Mouse (Mus musculus) heart, embryonic 11.5 days (tissue): Measurements from ENCODE around the gene Gpr83. TPM values are rescaled to one million over a fixed set of nuclear protein-coding genes. Genes with fewer than 3 reads are reported as not detected.
"Not testable (repeated sequence)": the region's sequence is repeated elsewhere in the genome, so short reads cannot be mapped to it uniquely, and the experiment has no call there.

Source experiments
- ATAC-seq: fragments of 200-750 bp; cut with Nextera tagmentation; replicated peaks from 2 replicates; pipeline ENCODE4 v1.8.0; 2017; ENCODE audit warnings: moderate library complexity; ENCODE audit not compliant: insufficient number of reproducible peaks, low FRiP score, low TSS enrichment
- H3K27ac ChIP-seq: fragments of 300-500 bp; sonication (generic); 2 replicates; pipeline ENCODE4 v1.5.1; 2014; ENCODE audit warnings: mild to moderate bottlenecking, low read depth, low read length
- H3K27me3 ChIP-seq: fragments of 300-500 bp; sonication (generic); 2 replicates; pipeline ENCODE4 v1.6.1; 2014; ENCODE audit warnings: mild to moderate bottlenecking, low read length, mixed read lengths; ENCODE audit not compliant: control insufficient read depth, insufficient read depth
- H3K36me3 ChIP-seq: fragments of 300-500 bp; sonication (generic); 2 replicates; pipeline ENCODE4 v1.6.1; 2014; ENCODE audit warnings: mild to moderate bottlenecking, low read length, moderate library complexity, mixed read lengths; ENCODE audit not compliant: control insufficient read depth, insufficient read depth
- H3K4me1 ChIP-seq: fragments of 300-500 bp; sonication (generic); 2 replicates; pipeline ENCODE4 v1.6.1; 2014; ENCODE audit warnings: low read length; ENCODE audit not compliant: control insufficient read depth, insufficient read depth
- H3K4me2 ChIP-seq: fragments of 300-500 bp; sonication (generic); 2 replicates; pipeline ENCODE4 v1.6.1; 2014; ENCODE audit warnings: mild to moderate bottlenecking, moderate library complexity
- H3K4me3 ChIP-seq: fragments of 300-500 bp; sonication (generic); 2 replicates; pipeline ENCODE4 v1.5.1; 2014; ENCODE audit warnings: low read depth, low read length
- H3K9ac ChIP-seq: fragments of 300-500 bp; sonication (generic); 2 replicates; pipeline ENCODE4 v1.6.1; 2014; ENCODE audit warnings: mild to moderate bottlenecking, low read depth, low read length, moderate library complexity
- H3K9me3 ChIP-seq: fragments of 300-500 bp; sonication (generic); replicated peaks from 2 replicates; pipeline ENCODE4 v1.6.1; 2016; ENCODE audit warnings: low read length; ENCODE audit not compliant: control insufficient read depth
- WGBS: fragments of 180-500 bp; shearing (Covaris S2); extraction: QIAGEN DNeasy Blood & Tissue Kit; methylation state at CpG from one replicate; pipeline ENCODE4 v1.1.7; 2014; ENCODE audit not compliant: insufficient replicate concordance; 5-methylcytosine and 5-hydroxymethylcytosine counted together
- polyA plus RNA-seq: library from polyadenylated mRNA; unstranded; fragments of >200 nt; fragmentation: Nextera tagmentation; extraction: Ambion mirVana; gene quantifications from 2 replicates; pipeline ENCODE4 v1.2.1, GENCODE M21; 2014

The Gpr83 gene
- polyA plus RNA-seq, 1 experiment from 2014 or later, result not detected

DNA sequence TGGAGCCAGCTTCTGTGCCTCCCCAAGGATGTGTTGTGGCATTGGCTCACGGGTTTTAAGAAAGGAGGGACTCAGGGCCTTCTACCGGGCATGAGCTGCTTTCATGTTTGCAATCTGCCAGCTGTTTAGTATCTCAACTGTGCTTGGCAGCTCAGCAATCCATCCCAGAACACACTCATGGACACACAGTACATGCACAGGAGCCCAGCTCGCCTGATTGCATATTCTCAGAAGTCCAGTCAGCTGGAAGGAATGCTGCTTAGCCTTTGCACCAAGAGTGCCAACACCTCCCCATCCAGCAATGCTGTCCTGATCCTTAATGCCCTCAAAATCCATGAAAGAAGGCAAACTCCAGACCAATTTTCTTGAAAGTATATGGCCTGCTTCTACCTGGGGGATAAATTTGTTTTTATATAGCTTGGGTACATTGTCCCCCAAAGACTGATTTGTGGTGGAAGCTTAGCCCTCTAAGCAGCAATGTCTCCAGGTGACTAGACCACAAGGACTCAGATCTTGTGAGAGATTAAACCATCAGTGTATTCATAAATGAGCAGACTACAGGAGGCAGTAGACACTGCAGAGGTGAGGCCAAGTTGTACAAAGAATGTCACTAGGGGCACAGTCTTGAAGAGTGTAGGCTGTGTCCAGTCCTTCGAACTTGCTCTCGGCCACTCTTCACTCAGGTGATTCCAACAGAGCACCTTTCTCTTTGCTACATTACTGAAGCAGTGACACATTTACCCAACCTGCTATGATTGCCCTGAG lies 15.9 kb downstream of the Gpr83 start:
- Histone ChIP-seq H3K27ac (no peak overlapping the region), H3K4me2 (no peak overlapping the region), H3K36me3 (no peaks in the 10 kb centered on the region), H3K4me3 (no peak overlapping the region), H3K4me1 (0 out of 2 replicates have a peak, but pooled peaks cover 5% of the 10 kb centered on the region), H3K9ac (no peak overlapping the region), H3K9me3 (no peaks in the 10 kb centered on the region), H3K27me3 (no peaks in the 10 kb centered on the region)
- no peak for ATAC-seq
- WGBS, result 72% methylated on average over 5 of the region's 5 CpGs

DNA sequence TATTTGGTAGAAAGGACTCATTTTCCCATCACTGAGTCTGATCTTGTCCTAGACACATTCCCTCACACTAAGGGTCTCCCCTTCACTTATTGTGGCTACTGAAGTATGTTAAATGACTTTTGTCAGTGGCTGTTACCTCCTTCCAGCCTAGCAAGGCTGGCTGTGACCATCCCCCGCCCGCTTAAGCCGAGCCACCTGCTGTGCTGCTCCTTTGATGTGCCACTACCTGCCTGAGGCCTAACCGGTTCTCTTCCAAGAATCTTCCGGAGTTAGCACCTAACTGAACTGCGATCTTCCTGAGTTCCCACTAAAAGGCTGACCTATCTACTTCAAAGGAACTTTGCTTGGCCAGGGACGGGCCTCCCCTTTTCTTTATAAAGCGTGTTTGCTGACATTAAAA lies 16.6 kb downstream of the Gpr83 start:
- ATAC-seq, H3K27me3 ChIP-seq: not testable (repeated sequence)
- 21% methylated on average over 8 of the region's 8 CpGs for WGBS

DNA sequence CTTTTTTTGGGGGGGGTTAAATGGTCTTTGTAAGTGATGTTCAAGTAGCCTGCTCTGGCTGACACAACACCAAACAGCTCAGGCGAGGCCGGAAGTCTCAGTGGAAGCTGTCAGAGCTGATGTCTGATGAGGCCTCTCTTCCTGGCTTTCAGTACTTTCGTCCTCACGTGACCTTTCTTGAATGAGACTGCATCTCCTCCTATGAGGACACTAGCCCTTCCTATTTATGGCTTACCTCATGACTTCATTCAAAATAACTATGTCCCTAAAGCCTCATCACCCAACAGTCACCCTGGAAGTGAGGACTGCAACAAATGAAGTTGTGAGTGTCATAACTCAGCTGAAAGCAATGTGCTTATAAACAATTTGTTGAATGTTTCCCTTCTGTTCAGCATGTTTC lies 24.6 kb downstream of the Gpr83 start:
- Histone ChIP-seq H3K4me3 (no peak overlapping the region), H3K9me3 (no peaks in the 10 kb centered on the region), H3K36me3 (no peaks in the 10 kb centered on the region), H3K27me3 (no peaks in the 10 kb centered on the region), H3K27ac (no peak overlapping the region), H3K4me1 (no peaks in the 10 kb centered on the region), H3K4me2 (no peak overlapping the region), H3K9ac (no peak overlapping the region)
- WGBS, result 44% methylated on average over 4 of the region's 4 CpGs
- no peak for ATAC-seq

More for the DNA sequence above, 16.6 kb downstream of the Gpr83 start:
- not testable (repeated sequence) for H3K36me3 ChIP-seq, H3K4me2 ChIP-seq, H3K27ac ChIP-seq, H3K9ac ChIP-seq, H3K4me1 ChIP-seq, H3K9me3 ChIP-seq, H3K4me3 ChIP-seq

DNA sequence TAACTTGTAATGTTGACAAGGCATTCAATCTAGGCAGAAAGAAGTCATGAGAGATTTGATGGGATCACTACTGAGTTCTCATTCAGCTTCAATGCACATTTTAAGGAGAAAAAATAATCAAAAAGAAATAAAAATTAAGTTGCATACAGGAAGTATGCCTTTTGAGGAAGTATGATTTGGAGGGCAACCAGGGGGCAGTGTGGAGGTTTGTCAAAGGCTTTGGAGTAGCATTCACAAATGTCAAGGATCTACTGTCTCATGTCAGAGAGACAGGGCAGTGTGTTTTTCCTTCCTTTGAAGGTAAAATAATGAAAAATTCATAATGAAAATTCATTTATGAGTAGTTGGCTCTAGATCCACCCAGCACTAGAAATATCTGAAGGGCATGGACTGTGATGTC lies 25.1 kb downstream of the Gpr83 start:
- H3K36me3 ChIP-seq, result no peaks in the 10 kb centered on the region
- H3K27me3 ChIP-seq, result no peaks in the 10 kb centered on the region
- no peak overlapping the region for H3K4me2 ChIP-seq
- ATAC-seq, result no peak
- H3K4me3 ChIP-seq, result no peak overlapping the region
- H3K9ac ChIP-seq, result no peak overlapping the region
- no peak overlapping the region for H3K27ac ChIP-seq
- no peaks in the 10 kb centered on the region for H3K4me1 ChIP-seq
- H3K9me3 ChIP-seq, result no peaks in the 10 kb centered on the region

DNA sequence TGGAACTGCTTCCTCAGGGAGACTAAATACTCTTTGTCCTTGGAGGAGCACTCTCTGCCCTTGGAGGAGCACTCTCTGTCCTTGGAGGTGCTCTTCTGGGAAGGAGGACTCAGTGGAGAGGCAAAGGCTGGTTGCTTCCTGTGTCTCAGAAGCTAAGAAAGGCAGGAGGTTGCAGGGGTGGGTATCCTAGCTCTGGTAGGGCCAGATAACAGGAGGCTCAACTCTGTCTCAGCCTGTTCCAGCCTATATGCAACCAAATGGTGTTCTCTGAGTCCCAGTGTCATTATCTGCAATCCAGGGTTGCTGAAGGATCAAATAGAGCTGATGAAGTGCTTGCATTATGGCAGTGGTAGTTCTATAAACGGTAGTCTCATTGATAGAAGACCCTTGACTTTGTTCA lies 25.9 kb downstream of the Gpr83 start:
- Histone ChIP-seq H3K4me2 (no peak overlapping the region), H3K36me3 (no peaks in the 10 kb centered on the region), H3K4me1 (no peaks in the 10 kb centered on the region), H3K4me3 (no peak overlapping the region), H3K9ac (no peak overlapping the region), H3K27me3 (no peaks in the 10 kb centered on the region), H3K27ac (no peak overlapping the region), H3K9me3 (no peaks in the 10 kb centered on the region)
- 57% methylated on average over 1 of the region's 1 CpGs for WGBS
- ATAC-seq, result no peak

DNA sequence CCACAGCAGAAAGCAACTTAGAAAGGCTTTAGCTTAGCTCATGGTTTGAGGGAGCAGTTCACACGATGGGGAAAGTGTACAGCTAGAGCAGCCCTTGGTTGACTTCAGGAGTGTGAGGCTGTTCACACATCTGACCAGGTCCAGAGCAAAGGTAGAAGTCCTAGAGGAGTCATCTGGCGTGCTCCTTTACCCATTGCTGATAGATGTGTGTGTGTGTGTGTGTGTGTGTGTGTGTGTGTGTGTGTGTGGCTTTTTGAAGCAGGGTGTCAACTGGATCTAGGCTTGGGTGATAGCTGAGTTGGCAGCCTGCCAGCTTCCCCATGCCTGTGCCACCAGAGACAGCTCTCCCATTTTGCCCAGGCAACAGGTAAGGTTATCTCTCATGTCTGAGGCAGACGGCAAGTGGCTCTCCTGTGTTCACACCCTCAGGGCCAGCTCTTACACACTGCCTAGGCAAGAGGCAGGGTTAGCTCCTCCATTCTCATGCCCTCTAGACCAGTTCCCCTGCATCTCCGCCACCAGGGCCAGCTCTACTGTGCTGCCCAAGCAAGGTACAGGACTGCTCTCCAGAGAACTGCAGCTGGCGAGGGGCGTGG lies 27.9 kb downstream of the Gpr83 start:
- Histone ChIP-seq H3K9ac (no peak overlapping the region), H3K9me3 (no peaks in the 10 kb centered on the region), H3K27me3 (no peaks in the 10 kb centered on the region), H3K4me3 (no peak overlapping the region), H3K4me1 (no peaks in the 10 kb centered on the region), H3K4me2 (no peak overlapping the region), H3K27ac (no peak overlapping the region), H3K36me3 (no peaks in the 10 kb centered on the region)
- WGBS, result 75% methylated on average over 6 of the region's 6 CpGs
- peak; percentile 52; the same call in 1 of the 2 replicates for ATAC-seq

DNA sequence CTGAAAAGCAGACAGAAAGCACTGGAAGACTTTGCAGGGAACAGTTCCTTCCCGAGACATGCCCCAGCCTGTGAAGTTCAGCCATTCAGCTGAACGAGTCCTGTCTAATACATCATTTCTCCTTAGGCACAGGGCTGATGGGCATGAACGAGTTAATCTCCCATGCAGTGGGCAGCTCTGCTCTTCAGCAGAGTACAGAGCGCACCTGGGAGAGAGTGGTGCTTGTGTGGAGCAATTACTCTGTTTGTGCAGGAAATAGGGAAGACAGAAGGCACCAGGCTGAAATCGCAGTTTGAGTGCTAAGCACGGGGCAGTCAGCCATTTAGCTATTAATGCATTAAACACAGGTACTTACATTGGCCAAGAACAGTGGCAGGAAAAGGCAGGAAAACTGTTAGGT lies 28.7 kb downstream of the Gpr83 start:
- 72% methylated on average over 6 of the region's 6 CpGs for WGBS
- no peak for ATAC-seq

DNA sequence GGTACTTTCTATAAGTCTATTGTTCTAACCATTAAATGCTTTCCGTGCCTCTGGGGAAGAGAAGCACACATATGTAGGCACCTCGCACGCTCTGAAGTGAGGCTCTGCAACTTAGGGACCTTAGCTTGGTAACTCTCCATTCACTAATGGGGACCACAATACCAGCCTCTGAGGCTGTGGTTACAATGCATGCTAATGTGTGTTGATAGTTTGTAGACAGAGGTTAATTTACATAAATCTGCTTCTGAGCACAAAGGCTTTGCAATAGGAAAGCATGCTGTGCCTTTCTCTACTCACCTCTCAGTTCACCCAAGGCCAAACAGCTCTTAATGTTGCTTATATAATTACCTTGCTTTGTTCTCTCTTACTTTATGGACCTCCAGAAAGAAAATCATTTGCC lies 30.7 kb downstream of the Gpr83 start:
- Histone ChIP-seq H3K9ac (no peak overlapping the region), H3K4me2 (no peak overlapping the region), H3K27me3 (no peaks in the 10 kb centered on the region), H3K4me1 (no peaks in the 10 kb centered on the region), H3K4me3 (no peak overlapping the region), H3K9me3 (no peaks in the 10 kb centered on the region), H3K27ac (no peak overlapping the region), H3K36me3 (no peaks in the 10 kb centered on the region)
- no peak for ATAC-seq
- WGBS, result 78% methylated on average over 3 of the region's 3 CpGs

More for the DNA sequence above, 28.7 kb downstream of the Gpr83 start:
- H3K4me2 ChIP-seq, result no peak overlapping the region
- no peaks in the 10 kb centered on the region for H3K36me3 ChIP-seq
- H3K27me3 ChIP-seq, result no peaks in the 10 kb centered on the region
- H3K27ac ChIP-seq, result no peak overlapping the region
- H3K4me1 ChIP-seq, result no peaks in the 10 kb centered on the region
- H3K9ac ChIP-seq, result no peak overlapping the region
- H3K4me3 ChIP-seq, result no peak overlapping the region
- no peaks in the 10 kb centered on the region for H3K9me3 ChIP-seq

DNA sequence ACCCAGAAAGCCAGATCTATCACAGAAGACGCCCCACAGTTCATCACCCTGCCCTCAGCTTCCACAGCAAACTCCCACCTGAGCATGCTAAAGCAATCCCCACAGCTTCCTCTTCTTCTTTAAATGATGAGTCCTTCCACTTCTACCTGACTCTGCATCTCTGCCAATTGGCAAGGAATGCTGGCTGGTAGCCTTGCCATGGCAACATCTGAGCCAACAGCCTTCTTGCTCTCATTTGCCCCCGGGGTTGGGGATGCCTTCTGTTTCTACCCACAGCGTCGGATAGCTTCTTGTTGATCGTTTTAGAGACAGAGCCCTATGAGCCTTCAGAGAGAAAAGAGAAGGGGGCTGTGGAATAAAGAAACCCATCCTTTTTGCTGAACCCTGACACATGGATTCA lies 31.9 kb downstream of the Gpr83 start:
- Histone ChIP-seq H3K27me3 (no peaks in the 10 kb centered on the region), H3K27ac (no peak overlapping the region), H3K4me3 (no peak overlapping the region), H3K9ac (no peak overlapping the region), H3K4me2 (no peak overlapping the region), H3K9me3 (no peaks in the 10 kb centered on the region), H3K36me3 (no peaks in the 10 kb centered on the region), H3K4me1 (no peaks in the 10 kb centered on the region)
- no peak for ATAC-seq
- 80% methylated on average over 5 of the region's 5 CpGs for WGBS
